Mouse (Mus musculus) gastrocnemius, adult 18-20 months (tissue): ENCODE results near the gene Trp53i13. TPM values are rescaled to one million over a fixed set of nuclear protein-coding genes. Genes with fewer than 3 reads are reported as not detected.

ENCODE experiments used
- DNase-seq: peaks from one replicate; pipeline ENCODE4 v3.0.0; 2021; ENCODE audit warnings: low spot score
- total RNA-seq, 2 experiments: library from RNA; stranded (reverse); gene quantifications; 2 replicates each; pipeline ENCODE4 v1.2.3; 2021

Trp53i13 gene
- total RNA-seq, 2 experiments from 2014 or later, result 2.5 to 3.5 TPM

- no peak for DNase-seq
These were observed 52.0 kb downstream of the Trp53i13 start for GRCm38 (mm10) chr11:77463786-77464185.

- DNase-seq, result no peak
These were observed 52.7 kb downstream of the Trp53i13 start for GRCm38 (mm10) chr11:77463101-77463445.

- peak; percentile 86 for DNase-seq
These were observed 53.3 kb downstream of the Trp53i13 start, which contains the start of gene Coro6 for GRCm38 (mm10) chr11:77462283-77463100. TSS of gene Coro6 (plus strand) at chr11:77462411.

- DNase-seq, result no peak
These were observed 53.9 kb downstream of the Trp53i13 start for GRCm38 (mm10) chr11:77461856-77462255.

Other genes with a start within 250 kb of the Trp53i13 start
- gene Coro6, start 53.6 kb downstream of the Trp53i13 start, total RNA-seq, result 100 to 1,000 TPM; 191 to 201 TPM
- 10 to 100 TPM; 10.6 to 11.6 TPM for gene Ankrd13b, start 26.3 kb downstream of the Trp53i13 start, total RNA-seq
- 10 to 100 TPM; 28.0 to 37.1 TPM for gene Git1, start 22.4 kb downstream of the Trp53i13 start, total RNA-seq
- gene Abhd15, start 859 bp downstream of the Trp53i13 start, total RNA-seq, result under 1 TPM; 0.43 to 0.87 TPM
- not detected for gene Gm10392, start 3.2 kb upstream of the Trp53i13 start, total RNA-seq
- 10 to 100 TPM; 37.1 to 41.8 TPM for gene Taok1, start 91.8 kb upstream of the Trp53i13 start, total RNA-seq
- 10 to 100 TPM; 32.4 to 40.8 TPM for gene Nufip2, start 170.2 kb upstream of the Trp53i13 start, total RNA-seq
- gene Cryba1, start 209.3 kb upstream of the Trp53i13 start, total RNA-seq, result not detected
- 100 to 1,000 TPM; 309 to 319 TPM for gene Myo18a, start 247.3 kb upstream of the Trp53i13 start, total RNA-seq